Mouse (Mus musculus): ENCODE measurements at regions not wholly inside any gene's neighbourhood (a gene's known extent, or its start where the extent isn't known, plus 50 kb on each side); places are given as distances from the start of the nearest gene placed in this dataset.

- no peak for TF ChIP-seq EP300 (IDR thresholded peaks at IDR 0.05; ENCODE audit: low read depth)
- TF ChIP-seq CTCF (IDR thresholded peaks at IDR 0.05; ENCODE audit: low read depth), result no peak
Observed at GRCm38 (mm10) chr5:35174318-35174717, 68.8 kb upstream of the Lrpap1 start.

All from liver, postnatal 0 days (tissue).